Mouse (Mus musculus) c-Kit-negative CD71-positive TER-119-positive erythroid progenitor cells, embryonic 14.5 days (primary cell): ENCODE measurements around the gene Tmem248.
"Not testable (repeated sequence)": the region's sequence is repeated elsewhere in the genome, so short reads cannot be mapped to it uniquely, and the experiment has no call there.

Experiments
- DNase-seq: peaks from one replicate; pipeline ENCODE4 v3.0.0-alpha.2; 2013; ENCODE audit warnings: low read depth, low spot score

The Tmem248 gene

GRCm38 (mm10) chr5:130255799-130256525, 39.1 kb downstream of the Tmem248 start:
- not testable (repeated sequence) for DNase-seq

- peak; percentile 97 for DNase-seq
Measured at GRCm38 (mm10) chr5:130256678-130257271, 39.9 kb downstream of the Tmem248 start.

- DNase-seq, result no peak
Measured at GRCm38 (mm10) chr5:130257303-130257702, 40.4 kb downstream of the Tmem248 start.

DNA sequence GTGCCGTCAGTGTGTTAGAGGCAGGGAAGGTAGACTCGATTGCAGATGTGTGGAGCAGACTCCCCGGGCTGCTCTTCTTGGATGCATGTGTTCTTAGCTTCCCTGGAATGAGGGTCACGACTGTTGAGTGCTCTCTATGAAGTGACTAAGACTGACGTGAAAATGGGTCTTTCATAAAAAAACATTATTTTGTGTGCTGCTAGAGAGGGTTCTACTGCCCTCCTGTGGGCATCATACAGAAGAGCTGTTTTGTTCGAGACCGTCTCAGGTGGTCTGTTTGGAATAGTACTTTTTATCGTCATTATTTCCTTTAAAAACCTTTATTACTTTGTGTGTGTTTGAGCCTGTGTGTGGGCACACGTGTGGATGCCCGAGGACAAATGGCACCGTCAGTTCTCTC, 46.6 kb downstream of the Tmem248 start:
- DNase-seq, result no peak

- DNase-seq, result no peak
Measured at GRCm38 (mm10) chr5:130264433-130265005, 47.6 kb downstream of the Tmem248 start.

- DNase-seq, result peak; percentile 58
Measured at GRCm38 (mm10) chr5:130266651-130267050, 49.8 kb downstream of the Tmem248 start.

- no peak for DNase-seq
Measured at GRCm38 (mm10) chr5:130267316-130267715, 50.4 kb downstream of the Tmem248 start.

- no peak for DNase-seq
Measured at GRCm38 (mm10) chr5:130268976-130269375, 52.1 kb downstream of the Tmem248 start.

DNA sequence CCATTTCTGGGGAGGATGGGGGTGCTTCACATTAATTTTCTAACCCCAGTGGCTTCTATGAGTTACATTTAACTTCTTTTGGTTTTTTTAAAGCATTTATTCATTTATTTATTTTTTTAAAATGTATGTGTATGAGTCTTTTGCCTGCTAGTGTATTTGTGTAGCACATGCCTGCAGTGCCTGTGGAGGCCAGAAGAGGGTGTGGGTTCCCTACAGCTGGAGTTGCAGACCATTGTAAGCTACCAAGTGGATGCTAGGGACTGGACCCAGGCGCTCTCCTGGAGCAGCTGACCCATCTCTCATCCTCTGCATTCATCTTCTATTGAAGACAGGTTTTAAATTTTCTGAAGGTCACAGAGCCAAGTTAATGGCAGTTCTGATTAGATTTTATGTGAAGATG, 55.5 kb downstream of the Tmem248 start:
- DNase-seq, result no peak

DNA sequence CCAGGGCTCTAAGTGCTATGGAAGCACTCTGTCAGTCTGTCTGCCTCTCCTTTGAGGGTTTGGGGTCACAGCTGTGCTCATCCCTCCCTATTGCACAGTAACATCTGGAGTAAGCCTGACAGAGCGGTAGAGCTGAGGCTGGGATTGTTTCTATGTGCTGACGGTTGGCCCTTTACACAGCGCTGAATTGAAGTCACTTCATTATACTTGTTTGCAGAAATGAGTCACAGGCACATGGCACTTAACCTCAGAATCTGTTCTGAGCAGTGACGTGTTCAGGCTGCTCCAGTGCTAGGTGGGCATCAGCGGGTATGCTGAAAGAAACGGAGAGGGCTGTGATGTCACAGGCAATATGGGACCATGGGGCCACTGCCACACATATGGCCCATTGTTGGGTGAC, 56.2 kb downstream of the Tmem248 start:
- no peak for DNase-seq

DNA sequence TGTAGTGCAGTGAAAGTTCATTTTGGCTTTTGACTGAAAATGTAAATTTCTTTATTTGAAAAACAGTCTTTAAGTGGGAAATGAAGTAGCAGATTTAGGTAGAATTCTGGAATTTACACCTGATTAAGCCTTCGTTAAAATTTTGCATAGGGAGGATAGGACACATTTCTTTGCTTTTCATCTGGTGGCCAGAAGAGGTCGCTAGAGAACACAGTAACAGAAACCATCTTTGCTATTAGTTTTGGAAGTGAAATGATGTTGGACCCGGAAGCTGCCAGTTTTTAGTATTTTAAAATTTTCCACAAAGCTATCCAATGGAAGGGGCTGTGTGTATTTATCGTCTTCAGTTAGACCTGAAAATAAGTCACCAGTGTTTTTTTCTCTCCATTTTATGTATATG, 58.6 kb downstream of the Tmem248 start:
- DNase-seq, result peak; percentile 31

- DNase-seq, result no peak
Measured at GRCm38 (mm10) chr5:130278011-130278472, 61.2 kb downstream of the Tmem248 start.

- DNase-seq, result no peak
Measured at GRCm38 (mm10) chr5:130283079-130283732, 66.3 kb downstream of the Tmem248 start.

DNA sequence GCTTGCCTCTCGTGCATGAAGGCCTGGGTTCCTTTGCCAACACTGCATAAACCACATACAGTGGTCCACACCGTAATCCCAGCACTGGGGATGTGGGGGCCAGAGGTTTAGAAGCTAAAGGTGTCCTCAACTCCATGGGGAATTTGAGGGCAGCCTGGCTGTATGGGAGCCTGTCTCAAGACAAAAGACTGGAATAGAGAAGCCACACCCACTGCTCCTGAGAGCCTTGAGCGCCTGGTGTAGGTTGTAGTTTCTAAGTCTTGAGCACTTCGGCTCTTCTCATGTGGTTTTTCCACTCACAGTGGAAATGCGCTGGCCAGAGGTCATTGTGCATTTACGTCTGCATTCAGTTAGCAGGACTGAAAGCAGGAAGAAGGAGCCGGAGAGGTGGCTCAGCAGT, 71.2 kb downstream of the Tmem248 start:
- no peak for DNase-seq

GRCm38 (mm10) chr5:130290242-130290641, 73.4 kb downstream of the Tmem248 start:
- DNase-seq, result no peak

DNA sequence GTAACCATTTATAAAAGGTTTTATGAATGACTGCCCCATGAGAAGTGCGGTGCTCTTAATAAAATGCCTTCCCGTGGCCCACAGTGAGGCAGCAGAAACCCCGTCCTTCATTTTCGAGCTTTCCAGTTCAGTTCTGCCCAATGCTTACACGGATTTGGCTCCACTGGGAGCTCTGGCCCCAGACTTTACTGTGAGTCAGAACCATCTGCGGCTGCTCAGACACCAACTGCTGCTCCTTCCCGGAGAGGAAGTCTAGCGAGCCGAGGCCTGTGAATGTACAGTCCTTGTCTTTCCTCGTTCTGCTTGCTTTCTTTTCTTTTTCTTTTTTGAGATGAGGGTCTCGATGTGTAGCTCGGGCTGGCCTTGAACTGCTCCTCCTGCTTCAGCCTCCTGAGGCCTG, 73.9 kb downstream of the Tmem248 start:
- no peak for DNase-seq

- no peak for DNase-seq
Measured at GRCm38 (mm10) chr5:130292976-130293375, 76.1 kb downstream of the Tmem248 start.
